Mouse (Mus musculus) spleen, embryonic (tissue): ENCODE results near the gene Adamts7.

Experiments used
- CTCF ChIA-PET: fragments of 350-600 bp; sonication (Branson Sonifier 250); formaldehyde crosslinking; loops from one replicate; lab custom pipeline; 2022; lab: Charles Lee

The Adamts7 gene

GRCm38 (mm10) chr9:90196262-90196661 is 33.4 kb downstream of the Adamts7 start:
- CTCF ChIA-PET: no interaction called here

- CTCF ChIA-PET: no interaction called here
Observed at GRCm38 (mm10) chr9:90197116-90197665, 34.3 kb downstream of the Adamts7 start.

- CTCF ChIA-PET: no interaction called here
Observed at GRCm38 (mm10) chr9:90197866-90198383, 35.1 kb downstream of the Adamts7 start.

- CTCF ChIA-PET: no interaction called here
Observed at GRCm38 (mm10) chr9:90198531-90199449, 35.9 kb downstream of the Adamts7 start.

- CTCF ChIA-PET: no interaction called here
Observed at GRCm38 (mm10) chr9:90199611-90200010, 36.7 kb downstream of the Adamts7 start.

GRCm38 (mm10) chr9:90200501-90200900 is 37.6 kb downstream of the Adamts7 start:
- CTCF ChIA-PET: no interaction called here

GRCm38 (mm10) chr9:90201096-90201495 is 38.2 kb downstream of the Adamts7 start:
- CTCF ChIA-PET: no interaction called here

- CTCF ChIA-PET: no interaction called here
Observed at GRCm38 (mm10) chr9:90201541-90201940, 38.7 kb downstream of the Adamts7 start.

- CTCF ChIA-PET: no interaction called here
Observed at GRCm38 (mm10) chr9:90203233-90203632, 40.4 kb downstream of the Adamts7 start.

GRCm38 (mm10) chr9:90204396-90204915 is 41.6 kb downstream of the Adamts7 start:
- CTCF ChIA-PET: no interaction called here

GRCm38 (mm10) chr9:90206500-90206899 is 43.6 kb downstream of the Adamts7 start:
- CTCF ChIA-PET: no interaction called here

GRCm38 (mm10) chr9:90207808-90208207 is 44.9 kb downstream of the Adamts7 start:
- CTCF ChIA-PET: interaction anchor here (0.6 kb wide), 1 partner anchor 239 kb away, joined by 3 read pairs; no protein-coding TSS in a partner anchor

GRCm38 (mm10) chr9:90208655-90209054 is 45.8 kb downstream of the Adamts7 start:
- CTCF ChIA-PET: no interaction called here

- CTCF ChIA-PET: no interaction called here
Observed at GRCm38 (mm10) chr9:90213127-90213526, 50.3 kb downstream of the Adamts7 start.

- CTCF ChIA-PET: interaction anchor here (0.6 kb wide), 1 partner anchor 1898 kb away, joined by 3 read pairs; no protein-coding TSS in a partner anchor
Observed at GRCm38 (mm10) chr9:90216259-90217001, 53.6 kb downstream of the Adamts7 start.

GRCm38 (mm10) chr9:90217501-90217900 is 54.6 kb downstream of the Adamts7 start:
- CTCF ChIA-PET: no interaction called here

GRCm38 (mm10) chr9:90222275-90222674 is 59.4 kb downstream of the Adamts7 start:
- CTCF ChIA-PET: no interaction called here

- CTCF ChIA-PET: no interaction called here
Observed at GRCm38 (mm10) chr9:90226081-90226741, 63.3 kb downstream of the Adamts7 start.

GRCm38 (mm10) chr9:90226742-90227096 is 63.9 kb downstream of the Adamts7 start:
- CTCF ChIA-PET: no interaction called here

GRCm38 (mm10) chr9:90227171-90227570 is 64.3 kb downstream of the Adamts7 start:
- CTCF ChIA-PET: no interaction called here
